Mouse (Mus musculus) ovary, postnatal 36 days (tissue): ENCODE measurements at regions not wholly inside any gene's neighbourhood (a gene's known extent, or its start where the extent isn't known, plus 50 kb on each side); places are given as distances from the start of the nearest gene placed in this dataset.

Source experiments
- DNase-seq: peaks from one replicate; pipeline ENCODE4 v3.0.0; 2022; ENCODE audit warnings: low spot score, mixed read lengths

DNA sequence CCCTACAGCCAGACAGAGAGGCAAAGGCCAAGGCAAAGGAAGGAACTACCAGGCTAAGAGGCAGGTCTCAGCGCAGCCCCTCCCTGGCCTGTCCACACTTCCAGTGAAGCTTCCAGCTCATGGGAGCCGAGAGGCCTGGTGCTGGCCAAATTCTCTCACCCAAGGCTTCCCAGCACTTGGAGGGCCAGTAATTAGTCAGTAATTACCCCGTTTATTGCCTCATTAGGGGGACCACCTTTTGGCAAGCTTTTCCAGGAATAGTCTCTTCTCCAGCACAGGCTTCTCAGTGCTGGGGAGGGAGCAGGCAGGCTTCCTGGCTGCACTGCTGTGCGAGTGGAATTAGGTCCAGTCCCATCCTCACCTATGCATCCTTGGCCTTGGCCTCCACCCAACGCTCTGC lies 252.8 kb upstream of the Nxpe4 start:
- no peak for DNase-seq

- DNase-seq = no peak
These were observed 251.3 kb upstream of the Nxpe4 start for GRCm38 (mm10) chr9:47910501-47910906.

DNA sequence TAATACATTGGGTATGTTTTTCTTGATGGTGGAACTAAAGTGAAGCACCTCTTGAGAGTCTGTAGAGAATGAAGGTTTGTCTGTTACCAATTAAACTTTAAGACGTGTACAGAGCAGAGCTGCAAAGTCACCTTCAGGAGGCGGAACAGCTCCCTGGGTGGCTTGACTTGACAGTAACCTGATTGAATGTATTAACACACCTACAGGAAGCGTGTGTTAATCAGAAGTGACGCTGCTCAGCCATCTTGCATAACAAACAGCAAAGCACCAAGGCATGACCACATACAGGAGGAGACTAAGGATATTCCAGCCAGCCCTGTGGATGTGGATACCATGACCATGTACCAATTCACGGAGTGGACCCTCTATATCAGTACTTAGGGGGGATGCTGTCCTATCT lies 249.0 kb upstream of the Nxpe4 start:
- no peak for DNase-seq

- DNase-seq = no peak
These were observed 226.5 kb upstream of the Nxpe4 start for GRCm38 (mm10) chr9:47935299-47935698.

- DNase-seq = no peak
These were observed 225.8 kb upstream of the Nxpe4 start for GRCm38 (mm10) chr9:47935957-47936457.

DNA sequence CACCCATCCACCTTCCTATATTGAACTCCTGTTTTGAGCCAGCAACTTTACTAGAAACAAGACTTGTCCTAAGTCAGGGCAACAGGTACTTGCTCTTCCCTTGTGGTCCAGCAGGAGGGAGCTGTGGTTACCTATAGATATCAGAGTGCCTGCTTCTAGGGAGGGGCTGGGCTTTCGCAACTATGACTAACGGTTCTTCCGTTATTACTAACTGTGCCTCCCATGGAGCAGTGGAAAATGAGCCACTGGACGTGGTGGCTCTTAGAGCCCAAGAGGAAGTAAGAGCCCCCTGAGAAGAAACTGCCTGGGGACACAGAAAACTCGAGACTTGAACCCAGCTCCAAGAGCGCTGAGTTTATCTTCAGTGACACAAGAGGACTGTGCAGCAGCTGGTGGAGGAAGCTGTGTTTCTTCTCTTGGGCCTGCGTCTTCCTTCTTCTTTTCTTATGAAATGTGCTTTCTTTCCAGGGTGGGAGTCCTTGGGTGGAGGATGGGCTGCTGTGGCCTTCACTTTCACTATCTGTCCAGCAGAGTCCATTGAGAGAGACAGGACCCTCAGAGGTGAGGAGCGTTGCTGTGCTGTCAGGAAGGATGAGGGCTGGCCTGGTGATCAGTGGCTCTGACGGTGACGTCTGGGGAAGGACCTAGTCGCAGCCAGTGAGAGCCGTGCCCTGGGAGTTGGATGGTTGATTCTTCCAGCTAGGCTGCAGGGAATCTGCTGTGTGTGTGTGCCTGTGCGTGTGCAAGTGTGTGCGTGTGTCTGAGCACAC lies 222.7 kb upstream of the Nxpe4 start:
- no peak for DNase-seq

DNA sequence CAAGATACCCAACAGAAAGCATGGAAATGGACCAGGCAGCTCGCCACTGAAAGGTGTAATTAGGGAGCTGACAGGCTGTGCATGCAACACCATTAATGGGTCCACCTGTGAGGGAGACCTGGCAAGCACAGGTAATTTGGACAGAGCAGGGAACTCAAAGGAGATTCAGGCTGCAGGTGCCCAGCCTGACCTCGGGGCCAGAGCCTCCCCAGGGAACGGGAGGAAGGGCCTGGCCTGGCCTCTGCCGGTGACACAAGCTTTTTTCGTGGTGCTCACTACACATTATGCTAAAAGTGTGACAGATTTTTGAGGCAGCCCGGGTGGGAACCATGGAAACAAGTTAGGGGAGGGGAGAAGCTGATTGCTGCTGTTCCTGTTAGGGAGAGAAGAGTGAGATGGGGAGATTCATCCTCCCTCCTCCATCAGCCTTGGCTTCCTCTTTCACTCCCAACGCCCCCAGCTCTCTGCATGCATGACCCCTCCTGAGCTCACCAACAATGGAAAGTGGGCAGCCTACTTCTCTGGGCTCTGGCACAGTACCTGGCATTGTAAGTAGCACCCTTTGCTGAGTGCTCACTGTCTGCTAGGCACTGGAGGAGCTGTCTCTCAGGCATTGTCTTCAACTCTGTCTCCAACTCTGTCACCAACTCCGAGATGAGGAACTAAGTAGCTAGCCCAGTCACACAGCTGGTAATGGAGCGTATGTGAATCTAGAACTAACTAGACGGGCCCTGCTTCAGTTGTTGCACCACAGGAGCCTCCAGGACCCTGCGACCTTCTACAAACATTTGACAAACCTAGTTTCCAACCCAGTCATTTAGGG lies 218.9 kb upstream of the Nxpe4 start:
- DNase-seq = no peak

GRCm38 (mm10) chr9:47946226-47946625 lies 215.6 kb upstream of the Nxpe4 start:
- DNase-seq = no peak

GRCm38 (mm10) chr9:47957881-47958280 lies 203.9 kb upstream of the Nxpe4 start:
- no peak for DNase-seq

- DNase-seq = no peak
These were observed 203.0 kb upstream of the Nxpe4 start for GRCm38 (mm10) chr9:47958861-47959260.

DNA sequence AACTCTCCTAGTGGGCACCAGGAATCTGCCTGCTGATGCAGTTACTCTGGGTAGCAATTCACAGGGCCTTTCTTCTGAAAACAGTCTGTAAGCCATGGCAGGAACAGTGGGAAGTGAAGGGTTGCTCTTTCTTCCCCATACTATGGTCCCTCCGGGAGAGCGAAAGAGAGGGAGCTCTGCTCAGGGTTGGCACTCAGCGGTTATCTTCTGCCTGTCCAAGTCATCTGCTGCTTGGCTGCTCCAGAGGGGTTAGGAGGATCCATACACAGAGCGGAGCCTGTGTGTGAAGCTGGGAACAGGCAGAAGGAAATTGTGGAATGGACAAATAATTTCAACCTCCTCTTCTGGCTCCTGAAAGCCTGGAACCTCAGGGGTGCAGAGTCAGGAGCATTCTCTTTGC lies 200.6 kb upstream of the Nxpe4 start:
- DNase-seq = no peak

GRCm38 (mm10) chr9:47962161-47962560 lies 199.7 kb upstream of the Nxpe4 start:
- no peak for DNase-seq

- no peak for DNase-seq
These were observed 199.2 kb upstream of the Nxpe4 start for GRCm38 (mm10) chr9:47962589-47962988.

DNA sequence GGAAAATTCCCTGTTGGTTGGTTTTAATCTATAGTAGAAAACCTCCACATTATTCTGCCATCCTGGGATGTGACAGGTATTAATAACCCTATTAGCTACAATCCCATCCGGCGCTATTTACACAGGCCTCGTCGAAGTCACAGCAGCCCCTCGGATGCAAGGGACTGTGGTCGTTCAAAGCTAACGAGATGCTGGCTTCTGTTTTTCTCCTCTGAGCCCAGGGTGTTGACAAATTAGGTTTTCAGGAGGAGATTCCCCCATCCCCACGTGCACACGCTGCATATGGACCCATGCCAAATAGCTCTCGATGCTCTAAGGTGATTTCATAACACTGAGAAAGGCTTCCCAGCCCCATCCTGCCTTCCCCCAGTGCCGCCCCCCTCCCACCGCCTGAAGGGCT lies 188.7 kb upstream of the Nxpe4 start:
- no peak for DNase-seq

GRCm38 (mm10) chr9:47985356-47986111 lies 176.3 kb upstream of the Nxpe4 start:
- no peak for DNase-seq

GRCm38 (mm10) chr9:47987266-47987665 lies 174.6 kb upstream of the Nxpe4 start:
- no peak for DNase-seq

DNA sequence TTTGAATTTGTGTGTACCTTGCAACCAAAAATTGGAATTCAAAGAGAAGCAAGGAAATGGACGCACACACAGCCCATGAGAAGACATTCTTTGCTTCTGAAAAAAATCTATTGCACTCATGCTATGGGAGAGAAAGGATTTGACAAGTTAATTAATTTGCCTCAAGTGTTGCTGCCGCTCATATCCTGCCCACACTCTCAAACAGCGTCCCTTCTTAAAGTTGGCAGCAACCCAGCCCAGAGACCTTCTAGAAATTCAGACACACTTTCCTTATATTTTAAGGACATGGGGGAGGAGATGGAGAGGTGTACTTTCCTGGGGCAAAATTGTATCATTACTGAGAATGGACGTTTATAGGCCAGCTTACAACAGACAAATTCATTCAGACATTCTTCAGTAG lies 167.2 kb upstream of the Nxpe4 start:
- no peak for DNase-seq

DNA sequence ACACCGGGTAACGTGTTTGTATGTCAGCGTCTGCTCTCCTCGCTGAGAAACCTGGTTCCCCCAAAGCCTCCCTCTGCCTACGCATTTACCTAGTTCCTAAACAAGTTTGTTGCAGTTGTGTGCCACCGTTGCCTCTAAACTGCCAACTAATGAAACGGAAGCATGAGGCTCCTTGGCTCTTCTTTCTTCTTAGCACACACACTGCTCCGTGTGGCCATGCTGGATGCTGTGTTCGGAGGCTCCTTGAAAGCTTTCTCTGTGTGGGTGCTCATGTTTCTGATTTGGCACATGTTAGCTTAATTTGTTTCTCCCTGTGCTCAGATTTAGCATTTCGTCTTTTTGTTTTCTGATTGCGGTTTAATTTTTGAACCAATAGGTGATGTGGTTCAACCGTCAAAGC lies 162.2 kb upstream of the Nxpe4 start:
- DNase-seq = no peak

DNA sequence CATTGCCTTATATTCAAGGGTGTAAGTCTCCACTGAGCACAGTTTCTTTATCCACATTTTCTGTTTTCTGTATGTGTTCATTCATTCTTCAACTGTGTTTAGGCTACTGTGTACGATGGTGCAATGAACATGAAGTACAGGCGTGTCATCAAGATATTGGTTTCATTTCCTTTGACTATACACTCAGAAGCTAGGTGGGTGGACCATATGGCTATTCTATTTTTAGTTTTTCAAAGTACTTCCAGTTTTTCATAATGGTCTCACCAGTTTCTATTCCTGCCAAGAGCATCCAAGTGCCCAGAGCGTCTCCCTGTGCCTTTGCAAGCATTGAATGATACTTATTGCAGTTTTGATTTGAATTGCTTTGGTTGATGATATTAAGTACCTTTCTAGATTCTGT lies 132.8 kb upstream of the Nxpe4 start:
- DNase-seq = no peak

GRCm38 (mm10) chr9:48030839-48031238 lies 131.0 kb upstream of the Nxpe4 start:
- no peak for DNase-seq

- no peak for DNase-seq
These were observed 125.9 kb upstream of the Nxpe4 start for GRCm38 (mm10) chr9:48035959-48036358.

DNA sequence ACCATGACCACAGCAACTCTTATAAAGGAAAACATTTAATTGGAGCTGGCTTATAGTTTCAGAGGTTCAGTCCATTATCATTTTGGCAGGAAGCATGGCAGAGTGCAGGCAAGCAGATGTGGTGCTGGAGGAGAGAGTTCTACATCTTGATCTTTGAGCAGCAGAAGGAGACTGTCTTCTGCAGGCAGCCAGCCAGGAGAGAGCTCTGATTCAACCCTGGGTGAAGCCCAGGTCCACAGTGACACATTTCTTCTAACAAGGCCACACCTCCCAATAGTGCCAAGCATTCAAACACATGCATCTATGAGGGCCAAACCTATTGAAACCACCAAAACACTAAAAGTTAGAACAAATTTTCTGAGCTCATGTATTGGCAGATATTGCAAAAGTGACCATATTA lies 117.0 kb upstream of the Nxpe4 start:
- no peak for DNase-seq

DNA sequence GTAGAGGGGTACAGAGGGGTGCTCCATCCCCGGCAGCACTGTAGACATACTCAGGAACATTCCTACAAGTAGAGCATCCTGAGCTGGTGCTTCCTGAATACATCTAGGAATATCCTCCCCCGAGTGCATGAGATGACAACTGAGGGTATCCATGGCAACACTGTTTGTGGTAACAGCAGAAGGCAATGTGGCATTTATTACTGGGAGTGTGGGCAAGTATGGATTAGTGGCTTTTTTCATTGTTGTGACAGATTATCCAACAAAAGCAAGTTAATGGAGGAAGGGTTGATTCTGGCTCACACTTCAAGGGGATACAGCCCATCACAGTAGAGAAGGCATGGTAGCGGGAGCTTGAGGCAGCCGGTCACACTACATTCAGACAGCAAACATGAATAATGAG lies 114.0 kb upstream of the Nxpe4 start:
- DNase-seq = no peak
